Mouse (Mus musculus) macrophage (primary cell): ENCODE measurements around the gene Fbxo11. TPM values are rescaled to one million over a fixed set of nuclear protein-coding genes. Genes with fewer than 3 reads are reported as not detected.
"Not testable (repeated sequence)": the region's sequence is repeated elsewhere in the genome, so short reads cannot be mapped to it uniquely, and the experiment has no call there.

Experiments used
- H3K27ac ChIP-seq: fragments of 350-480 bp; formaldehyde crosslinking; 2 replicates; pipeline ENCODE4 v1.9.0; 2021
- H3K36me3 ChIP-seq: fragments of 350-480 bp; formaldehyde crosslinking; 2 replicates; pipeline ENCODE4 v1.9.0; 2021; ENCODE audit errors: inconsistent target
- H3K4me3 ChIP-seq: fragments of 350-480 bp; formaldehyde crosslinking; 2 replicates; pipeline ENCODE4 v1.9.0; 2021; ENCODE audit errors: inconsistent target
- H3K79me2 ChIP-seq: fragments of 350-480 bp; formaldehyde crosslinking; 2 replicates; pipeline ENCODE4 v1.9.0; 2021; ENCODE audit errors: inconsistent target
- WGBS: methylation state at CpG from one replicate; pipeline ENCODE4 v1.1.7; 2026; ENCODE audit warnings: inconsistent platforms; ENCODE audit not compliant: missing documents; 5-methylcytosine and 5-hydroxymethylcytosine counted together
- polyA plus RNA-seq: library from polyadenylated mRNA; stranded (reverse); fragments of 250-400 nt; gene quantifications from 3 replicates; pipeline ENCODE4 v1.2.4, GENCODE M21; 2018; ENCODE audit warnings: inconsistent platforms

Fbxo11 gene
- polyA plus RNA-seq, 1 experiment from 2014 or later, result 64.4 TPM

DNA sequence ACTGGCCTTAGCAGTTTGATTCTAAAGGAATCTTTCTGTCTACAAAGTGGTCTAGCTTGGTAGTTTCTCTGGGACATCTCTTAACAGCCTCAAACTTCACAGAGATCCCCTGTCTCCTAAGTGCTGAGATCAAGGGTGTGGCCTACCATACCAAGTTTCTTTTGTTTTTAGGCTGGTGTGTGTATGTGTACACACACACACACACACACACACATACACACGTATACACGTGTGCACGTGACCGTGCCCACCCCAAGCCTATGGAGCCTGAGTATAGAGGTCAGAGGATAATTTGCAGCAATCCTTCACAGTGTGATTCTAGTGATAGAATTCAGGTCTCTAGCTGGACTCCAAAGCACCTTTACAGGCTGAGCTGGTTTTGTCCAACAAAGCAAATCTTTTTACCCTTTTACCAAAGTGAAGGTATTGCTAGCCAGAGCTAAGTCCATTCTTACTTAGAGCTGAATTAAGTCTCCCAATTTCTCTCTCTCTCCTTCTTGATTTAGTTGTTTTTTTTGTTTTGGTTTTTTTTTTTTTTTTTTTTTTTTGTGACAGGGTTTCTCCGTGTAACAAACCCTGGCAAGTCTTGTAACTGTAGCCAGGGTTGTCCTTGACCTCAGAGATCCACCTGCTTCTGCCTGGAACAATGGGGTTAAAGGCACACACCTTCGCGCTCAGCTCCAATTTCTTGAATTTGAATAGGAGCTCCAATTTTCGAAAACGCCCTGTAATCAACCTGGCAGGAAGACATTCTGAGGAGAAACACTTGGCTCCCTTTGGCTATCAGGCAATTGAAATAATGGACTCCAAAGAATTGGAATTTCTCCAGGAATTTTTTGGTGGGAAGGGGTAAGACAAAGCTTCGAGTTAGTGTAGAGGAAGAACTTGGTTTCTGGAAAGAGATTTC lies 91.6 kb downstream of the Fbxo11 start:
- H3K36me3 ChIP-seq, result no peaks in the 10 kb centered on the region
- no peak overlapping the region for H3K4me3 ChIP-seq
- H3K27ac ChIP-seq, result no peak overlapping the region
- H3K79me2 ChIP-seq, result peaks cover 31% of the 10 kb centered on the region
- 94% methylated on average over 9 of the region's 10 CpGs for WGBS

DNA sequence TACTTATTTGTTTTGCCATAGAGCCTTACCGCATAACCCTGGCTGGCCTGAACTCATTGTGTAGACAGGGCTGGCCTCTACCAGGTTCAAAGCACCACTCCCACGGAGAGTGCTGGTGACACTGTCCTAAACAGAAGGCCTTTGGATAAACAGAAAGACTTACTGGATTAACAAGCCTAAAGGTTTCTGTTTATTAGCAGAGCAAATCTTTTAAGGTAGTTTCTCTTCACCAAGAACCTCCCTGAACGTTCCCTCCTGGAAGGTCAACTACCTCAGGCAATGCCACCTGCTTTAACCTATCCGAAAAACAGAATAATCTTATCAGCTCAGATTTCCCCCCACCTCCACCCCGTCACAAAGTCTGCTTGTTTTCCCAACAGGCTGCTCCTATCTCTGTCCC lies 92.2 kb downstream of the Fbxo11 start:
- H3K4me3 ChIP-seq, result no peak overlapping the region
- H3K36me3 ChIP-seq, result no peaks in the 10 kb centered on the region
- WGBS, result 88% methylated on average over 5 of the region's 5 CpGs
- peaks cover 24% of the 10 kb centered on the region for H3K79me2 ChIP-seq
- no peak overlapping the region for H3K27ac ChIP-seq

- not testable (repeated sequence) for H3K27ac ChIP-seq
- WGBS, result 80% methylated on average over 10 of the region's 15 CpGs
Measured at GRCm38 (mm10) chr17:87971696-87972591, 93.1 kb downstream of the Fbxo11 start.

GRCm38 (mm10) chr17:87968483-87968926 lies 96.6 kb downstream of the Fbxo11 start:
- H3K36me3 ChIP-seq, H3K27ac ChIP-seq, H3K79me2 ChIP-seq, H3K4me3 ChIP-seq: not testable (repeated sequence)
- WGBS, result 94% methylated on average over 5 of the region's 8 CpGs

More at GRCm38 (mm10) chr17:87971696-87972591, 93.1 kb downstream of the Fbxo11 start:
- peaks cover 15% of the 10 kb centered on the region for H3K79me2 ChIP-seq
- not testable (repeated sequence) for H3K36me3 ChIP-seq, H3K4me3 ChIP-seq

DNA sequence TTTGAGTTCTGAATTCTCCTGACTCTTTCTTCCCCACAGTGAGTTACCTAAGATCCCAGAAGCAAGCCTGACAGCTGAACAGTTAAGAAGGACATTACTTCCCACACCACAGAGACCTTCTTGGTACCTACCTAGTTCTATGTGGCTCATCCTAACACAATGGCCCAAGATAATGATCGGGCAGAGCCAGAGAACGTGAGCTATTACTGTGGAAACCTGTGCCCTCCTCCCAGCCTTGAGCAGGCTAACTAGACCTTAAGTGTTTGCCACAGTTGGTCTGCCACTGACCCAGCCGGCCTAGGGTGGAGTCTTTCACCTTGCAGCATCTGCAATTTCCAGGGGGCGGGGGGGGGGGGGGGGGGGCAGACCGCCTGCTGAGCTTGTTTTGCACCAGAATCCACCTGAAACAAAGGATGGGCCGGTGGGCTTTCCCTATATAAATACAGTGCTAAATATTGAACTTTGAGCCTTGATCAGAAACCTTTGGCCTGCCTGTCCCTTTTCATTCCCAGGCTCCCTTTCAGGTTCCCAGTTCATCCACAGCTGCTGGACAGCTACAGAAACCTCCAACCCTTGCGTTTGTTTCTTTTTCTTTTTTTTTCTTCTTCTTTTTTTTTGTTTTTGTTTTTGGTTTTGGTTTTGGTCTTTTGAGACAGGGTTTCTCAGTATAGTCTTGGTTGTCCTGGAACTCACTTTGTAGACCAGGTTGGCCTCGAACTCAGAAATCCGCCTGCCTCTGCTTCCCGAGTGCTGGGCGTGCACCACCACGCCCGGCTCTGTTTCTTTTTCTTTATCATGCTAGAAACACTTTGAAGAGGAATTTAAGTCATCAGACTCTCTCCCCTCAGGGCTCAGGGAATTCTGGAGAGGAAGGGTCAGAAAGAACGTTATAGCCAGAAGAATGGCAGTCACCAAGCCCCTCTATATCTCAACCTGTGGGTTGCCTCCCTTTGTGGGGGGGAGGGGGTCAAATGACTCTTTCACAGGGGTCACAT lies 101.7 kb downstream of the Fbxo11 start:
- WGBS, result 94% methylated on average over 12 of the region's 14 CpGs
- Histone ChIP-seq H3K4me3 (no peak overlapping the region), H3K36me3 (no peaks in the 10 kb centered on the region), H3K79me2 (no peaks in the 10 kb centered on the region), H3K27ac (no peak overlapping the region)

DNA sequence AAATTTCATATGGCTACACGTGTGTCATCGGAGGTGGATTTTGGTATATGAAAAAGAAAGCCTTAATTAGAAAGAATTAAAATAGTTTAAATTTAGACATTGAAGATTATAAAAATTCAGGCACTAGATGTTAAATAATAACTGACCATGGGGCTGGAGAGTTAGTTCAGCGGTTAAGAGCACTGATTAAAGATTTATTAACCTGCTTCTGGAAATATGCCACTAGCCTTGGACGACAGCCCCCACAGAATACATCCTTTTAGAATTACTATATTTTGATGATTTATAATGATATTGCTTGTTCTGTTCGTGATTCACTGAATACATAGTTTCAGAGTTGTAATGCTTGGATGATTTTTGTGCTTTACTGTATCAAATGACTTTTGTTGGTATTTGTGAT lies 105.2 kb downstream of the Fbxo11 start:
- H3K27ac ChIP-seq, H3K79me2 ChIP-seq, H3K36me3 ChIP-seq, H3K4me3 ChIP-seq: not testable (repeated sequence)
- 92% methylated on average over 3 of the region's 5 CpGs for WGBS

DNA sequence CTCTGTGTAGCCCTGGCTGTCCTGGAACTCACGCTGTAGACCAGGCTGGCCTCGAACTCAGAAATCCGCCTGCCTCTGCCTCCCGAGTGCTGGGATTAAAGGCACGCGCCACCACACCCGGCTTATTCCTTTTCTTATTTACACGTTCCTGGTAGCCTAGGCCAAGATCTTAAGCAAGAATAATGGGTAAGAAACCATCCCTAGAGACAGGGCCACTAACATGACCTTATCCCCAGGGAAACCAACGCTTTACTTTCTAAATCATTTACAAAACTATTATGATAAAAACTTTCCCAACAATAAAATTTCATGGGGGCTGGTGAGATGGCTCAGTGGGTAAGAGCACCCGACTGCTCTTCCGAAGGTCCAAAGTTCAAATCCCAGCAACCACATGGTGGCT lies 105.7 kb downstream of the Fbxo11 start:
- H3K27ac ChIP-seq, result not testable (repeated sequence)
- 80% methylated on average over 2 of the region's 11 CpGs for WGBS

DNA sequence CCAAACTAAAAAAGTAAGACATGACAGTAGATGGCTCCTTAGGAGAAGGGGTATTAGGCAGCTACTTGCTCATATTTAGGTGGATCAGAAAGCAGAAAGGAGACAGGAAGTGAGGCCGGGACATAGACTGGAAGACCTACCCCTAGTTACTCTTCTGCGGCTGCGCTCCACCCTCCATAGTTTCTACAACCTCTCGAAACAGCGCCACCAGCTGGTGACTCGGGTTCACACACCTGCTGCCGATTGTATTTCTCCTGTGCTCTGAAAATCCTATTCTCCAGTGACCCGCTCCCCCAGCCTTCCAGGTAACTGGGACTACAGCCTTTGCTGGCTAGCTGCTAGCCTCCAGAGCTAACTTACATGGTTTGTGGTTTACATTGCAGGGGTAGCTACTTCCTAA lies 106.8 kb downstream of the Fbxo11 start:
- Histone ChIP-seq H3K4me3 (no peak overlapping the region), H3K79me2 (no peaks in the 10 kb centered on the region), H3K36me3 (no peaks in the 10 kb centered on the region), H3K27ac (no peak overlapping the region)
- WGBS, result 77% methylated on average over 8 of the region's 8 CpGs

More for the DNA sequence above, 105.7 kb downstream of the Fbxo11 start:
- H3K36me3 ChIP-seq, H3K79me2 ChIP-seq, H3K4me3 ChIP-seq: not testable (repeated sequence)

DNA sequence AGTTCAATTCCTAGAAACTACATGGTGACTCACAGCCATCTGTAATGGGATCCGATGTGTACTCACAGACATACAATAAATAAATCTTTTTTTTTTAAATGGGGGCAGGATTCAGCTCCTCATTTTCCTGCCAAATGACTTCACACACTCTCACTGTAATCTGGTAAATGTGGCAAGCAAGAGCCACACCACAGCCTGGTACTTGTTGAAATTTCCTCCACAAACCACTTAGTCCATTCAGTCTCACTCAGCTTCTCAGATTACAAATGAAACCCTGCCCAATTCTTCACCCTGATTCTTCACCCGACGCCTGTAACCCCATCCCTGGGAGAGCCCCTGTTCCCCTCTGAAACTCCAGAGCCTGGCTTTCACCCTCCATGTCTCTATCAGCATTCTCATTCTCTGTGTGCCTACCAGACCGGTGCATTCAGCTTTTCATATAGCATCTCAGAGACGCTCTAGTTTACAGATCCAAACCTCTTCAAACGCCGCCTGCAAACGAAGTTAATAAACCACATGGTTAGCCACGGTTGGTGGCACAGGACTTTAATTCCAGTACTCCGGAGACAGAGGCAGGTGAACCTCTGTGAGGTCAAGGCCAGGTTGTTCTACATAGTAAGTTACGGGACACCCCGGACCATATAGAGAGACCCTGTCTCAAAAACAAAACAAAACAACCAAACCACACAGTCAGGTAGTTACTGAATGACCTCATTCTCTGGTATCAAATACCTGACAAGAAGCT lies 107.8 kb downstream of the Fbxo11 start:
- Histone ChIP-seq H3K79me2 (no peaks in the 10 kb centered on the region), H3K4me3 (no peak overlapping the region), H3K36me3 (no peaks in the 10 kb centered on the region), H3K27ac (no peak overlapping the region)
- WGBS, result 95% methylated on average over 12 of the region's 12 CpGs

DNA sequence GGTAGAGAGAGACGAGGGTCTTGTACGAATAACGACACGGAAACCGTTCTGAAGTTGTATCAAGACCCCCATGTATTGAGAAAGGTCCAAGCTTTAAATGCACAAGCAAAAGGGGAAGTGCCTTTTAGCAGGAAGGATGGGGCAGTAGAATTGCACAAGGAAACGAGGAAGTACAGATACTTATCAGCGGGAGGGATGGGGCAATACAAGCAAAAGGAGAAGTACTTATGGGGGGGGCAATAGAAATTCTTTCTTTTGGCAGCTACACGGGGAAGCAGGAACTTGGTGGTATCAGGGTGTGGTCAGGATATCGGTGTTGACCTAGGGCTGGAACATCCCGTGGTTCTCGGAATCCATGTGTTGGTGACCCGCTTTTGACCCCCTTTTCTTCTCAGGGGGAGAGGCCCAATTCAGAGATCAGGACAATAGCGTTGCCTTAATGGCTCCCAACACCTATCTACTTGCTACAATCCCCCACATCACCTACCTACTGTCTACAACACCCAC lies 110.4 kb downstream of the Fbxo11 start:
- H3K4me3 ChIP-seq, H3K36me3 ChIP-seq, H3K79me2 ChIP-seq, H3K27ac ChIP-seq: not testable (repeated sequence)
- 13% methylated on average over 3 of the region's 13 CpGs for WGBS

GRCm38 (mm10) chr17:87948965-87949584 lies 116.0 kb downstream of the Fbxo11 start:
- no peaks in the 10 kb centered on the region for H3K36me3 ChIP-seq
- WGBS, result 32% methylated on average over 15 of the region's 16 CpGs
- no peak overlapping the region for H3K4me3 ChIP-seq
- no peak overlapping the region for H3K27ac ChIP-seq
- no peaks in the 10 kb centered on the region for H3K79me2 ChIP-seq
